Mouse (Mus musculus) heart, embryonic 13.5 days (tissue): ENCODE measurements around the gene Abhd17a. TPM values are rescaled to one million over a fixed set of nuclear protein-coding genes. Genes with fewer than 3 reads are reported as not detected.

ENCODE experiments used
- ATAC-seq: fragments of 200-750 bp; cut with Nextera tagmentation; 2 replicates; pipeline ENCODE4 v1.8.0; 2017; ENCODE audit warnings: moderate TSS enrichment; ENCODE audit not compliant: insufficient number of reproducible peaks, low FRiP score, low TSS enrichment; ENCODE audit errors: extremely low read depth
- H3K27ac ChIP-seq: fragments of 300-500 bp; sonication (generic); replicated peaks from 2 replicates; pipeline ENCODE4 v1.5.1; 2015; ENCODE audit warnings: moderate library complexity, mild to moderate bottlenecking, inconsistent platforms
- H3K27me3 ChIP-seq: fragments of 300-500 bp; sonication (generic); replicated peaks from 2 replicates; pipeline ENCODE4 v1.6.1; 2015; ENCODE audit warnings: mild to moderate bottlenecking, inconsistent platforms
- H3K36me3 ChIP-seq: fragments of 300-500 bp; sonication (generic); 2 replicates; pipeline ENCODE4 v1.6.1; 2015; ENCODE audit warnings: mild to moderate bottlenecking, inconsistent platforms
- H3K4me1 ChIP-seq: fragments of 300-500 bp; sonication (generic); 2 replicates; pipeline ENCODE4 v1.6.1; 2015; ENCODE audit warnings: inconsistent platforms
- H3K4me2 ChIP-seq: fragments of 300-500 bp; sonication (generic); 2 replicates; pipeline ENCODE4 v1.6.1; 2015; ENCODE audit warnings: inconsistent platforms, mild to moderate bottlenecking, moderate library complexity
- H3K4me3 ChIP-seq: fragments of 300-500 bp; sonication (generic); 2 replicates; pipeline ENCODE4 v1.5.1; 2015; ENCODE audit warnings: moderate library complexity, mild to moderate bottlenecking, inconsistent platforms
- H3K9ac ChIP-seq: fragments of 300-500 bp; sonication (generic); 2 replicates; pipeline ENCODE4 v1.6.1; 2015; ENCODE audit warnings: inconsistent platforms, mild to moderate bottlenecking, moderate library complexity
- H3K9me3 ChIP-seq: fragments of 300-500 bp; sonication (generic); 2 replicates; pipeline ENCODE4 v1.6.1; 2016; ENCODE audit warnings: inconsistent platforms
- WGBS: fragments of 180-500 bp; shearing (Covaris S2); methylation state at CpG from one replicate; pipeline ENCODE4 v1.1.7; 2015; ENCODE audit warnings: mixed read lengths; 5-methylcytosine and 5-hydroxymethylcytosine counted together
- polyA plus RNA-seq: library from polyadenylated mRNA; unstranded; fragments of >200 nt; fragmentation: Nextera tagmentation; extraction: Ambion mirVana; gene quantifications from 2 replicates; pipeline ENCODE4 v1.2.1, GENCODE M21; 2015

The Abhd17a gene
- polyA plus RNA-seq, 1 experiment from 2014 or later: 81.7 TPM

DNA sequence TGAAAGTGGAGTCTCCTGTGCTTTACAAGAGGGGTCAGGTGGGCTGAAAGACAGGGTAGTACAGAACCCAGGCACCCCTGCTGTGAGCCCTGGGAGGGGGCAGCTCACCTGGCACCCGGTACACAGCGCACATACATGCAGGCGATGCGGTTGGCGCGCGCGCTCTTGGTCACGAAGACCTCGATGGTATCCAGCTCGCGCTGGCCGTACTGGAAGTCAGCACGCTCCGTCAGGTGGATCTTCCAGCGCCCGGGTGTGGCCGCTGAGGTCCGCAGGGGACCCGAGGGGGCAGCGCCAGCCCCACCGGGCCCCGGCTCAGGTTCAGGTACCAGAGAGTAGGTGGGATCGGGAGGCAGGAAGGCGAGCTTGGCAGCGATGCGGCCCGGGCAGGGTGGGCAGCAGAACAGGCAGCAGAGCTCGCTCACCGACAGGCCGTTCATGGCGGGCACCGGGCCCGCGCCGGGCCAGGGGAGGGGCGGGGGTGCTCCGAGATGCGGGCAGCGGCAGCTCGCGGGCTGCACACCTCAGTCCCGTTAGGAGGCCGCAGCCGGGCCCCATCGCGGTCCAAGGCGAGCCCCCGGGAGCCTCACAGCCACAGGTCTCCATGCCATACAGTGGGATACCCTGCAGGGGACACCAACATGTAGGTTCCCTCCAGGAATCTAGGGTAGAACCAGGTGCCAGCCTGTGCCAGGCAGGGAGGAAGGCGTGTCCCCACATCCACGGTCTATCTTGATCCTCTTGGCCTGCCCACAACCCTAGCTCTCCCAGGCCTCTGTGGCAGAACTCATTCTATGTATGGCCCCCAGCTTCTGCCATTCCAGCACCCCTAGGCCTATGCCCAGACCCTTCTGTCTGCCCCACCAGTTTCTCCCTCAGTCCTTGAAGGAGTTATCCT lies 3.5 kb downstream of the Abhd17a start:
- WGBS: 84% methylated on average over 46 of the region's 51 CpGs

DNA sequence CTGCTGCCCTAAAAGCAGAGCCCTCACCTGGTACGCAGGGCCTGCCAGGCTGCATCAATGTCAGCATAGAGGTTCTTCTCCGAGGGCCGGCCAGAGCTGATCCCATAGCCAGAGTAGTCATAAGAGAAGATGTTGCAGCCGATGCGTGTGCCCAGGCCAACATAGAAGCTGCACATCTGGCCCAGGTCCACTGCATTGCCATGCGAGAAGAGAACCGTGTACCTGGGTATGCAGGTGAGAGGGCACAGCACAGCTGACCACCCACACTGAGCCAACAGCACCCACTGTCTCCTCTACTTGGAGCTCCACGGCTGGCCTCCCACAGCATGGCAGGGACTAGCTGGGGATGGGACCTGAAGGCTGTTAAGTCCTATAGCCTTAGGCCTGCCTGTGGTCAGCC lies 4.6 kb downstream of the Abhd17a start:
- H3K4me3 ChIP-seq: peak overlapping the region; percentile 24
- peaks cover 55% of the 10 kb centered on the region for H3K4me1 ChIP-seq
- peaks cover 55% of the 10 kb centered on the region for H3K36me3 ChIP-seq
- ATAC-seq: no peak
- peak overlapping the region; percentile 50 for H3K4me2 ChIP-seq
- peak overlapping the region; percentile 86; the same call in 1 of the 2 replicates for H3K27ac ChIP-seq
- no peaks in the 10 kb centered on the region for H3K27me3 ChIP-seq
- peak overlapping the region; percentile 64; the same call in 1 of the 2 replicates for H3K9ac ChIP-seq
- 91% methylated on average over 8 of the region's 8 CpGs for WGBS
- H3K9me3 ChIP-seq: no peaks in the 10 kb centered on the region

More for the DNA sequence above, 3.5 kb downstream of the Abhd17a start:
- peaks cover 55% of the 10 kb centered on the region for H3K4me1 ChIP-seq
- H3K4me2 ChIP-seq: peak overlapping the region; percentile 50
- peak overlapping the region; percentile 64 for H3K9ac ChIP-seq
- no peaks in the 10 kb centered on the region for H3K9me3 ChIP-seq
- no peaks in the 10 kb centered on the region for H3K27me3 ChIP-seq
- ATAC-seq: no peak
- peaks cover 48% of the 10 kb centered on the region for H3K36me3 ChIP-seq
- peak overlapping the region; percentile 24 for H3K4me3 ChIP-seq
- peak overlapping the region; percentile 86 for H3K27ac ChIP-seq

DNA sequence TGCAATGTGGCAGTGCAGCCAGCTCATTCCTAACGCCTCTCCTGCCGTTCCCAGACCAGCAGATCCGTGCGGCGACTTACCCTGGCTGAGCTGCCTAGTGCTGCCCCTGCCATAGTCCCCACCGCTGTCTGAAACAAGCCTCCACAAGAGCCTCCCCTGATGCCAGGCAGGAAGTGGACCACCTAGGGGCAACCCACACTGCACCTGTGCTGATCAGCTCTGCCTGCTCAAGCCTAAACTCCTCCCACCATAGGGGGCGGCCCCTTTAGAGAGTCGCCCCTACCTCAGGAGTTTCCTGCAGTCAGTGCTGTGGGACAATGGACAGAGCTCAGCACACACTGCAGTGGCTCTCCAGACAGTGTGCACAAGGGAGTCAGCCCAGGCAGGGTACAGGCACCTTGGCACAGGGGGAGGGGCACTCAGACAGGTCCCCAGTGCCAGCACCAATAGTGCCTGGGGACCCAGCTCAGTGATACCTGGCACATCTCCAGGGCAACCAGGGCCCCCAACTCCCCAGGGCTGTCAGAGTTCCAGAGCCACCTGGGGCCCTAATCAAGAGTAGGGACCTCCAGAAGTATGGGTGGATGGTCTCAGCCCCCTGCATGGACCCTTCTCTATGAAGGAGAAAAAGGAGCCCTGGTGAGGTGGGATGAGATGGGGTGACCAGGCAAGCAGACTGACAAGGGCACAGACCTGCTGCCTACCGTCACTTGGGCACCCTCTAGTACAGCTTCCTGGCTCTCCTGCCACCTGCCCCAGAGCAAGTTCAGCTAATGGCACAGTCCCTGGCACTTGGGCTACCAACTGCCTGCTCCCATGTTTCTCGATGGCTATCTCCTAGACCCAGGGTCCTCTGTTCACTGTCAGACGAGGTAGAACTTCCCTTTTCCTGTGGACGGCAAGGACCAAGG lies 5.2 kb downstream of the Abhd17a start:
- H3K9ac ChIP-seq: peak overlapping the region; percentile 64
- H3K4me3 ChIP-seq: no peak overlapping the region
- ATAC-seq: no peak

DNA sequence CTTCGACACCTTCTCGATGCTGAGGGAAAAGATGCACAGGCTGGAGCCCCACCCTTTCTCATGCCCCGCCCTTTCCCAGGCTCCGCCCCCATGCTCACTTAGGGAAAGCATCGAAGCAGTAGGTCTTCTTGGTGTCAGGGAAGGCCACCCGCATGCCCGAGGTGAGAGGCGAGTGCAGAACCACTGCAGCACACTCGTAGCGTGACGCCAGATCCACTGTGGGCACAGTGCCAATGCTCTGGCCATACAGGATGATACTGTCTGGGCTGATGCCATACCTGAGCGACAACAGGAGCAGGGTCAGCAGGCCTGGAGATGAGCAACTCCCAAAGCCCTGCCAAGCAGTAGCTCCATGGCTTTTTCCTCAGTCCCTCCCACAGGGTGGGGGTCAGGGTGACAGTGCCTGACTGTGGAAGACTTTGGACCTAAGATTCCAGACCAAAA lies 6.1 kb downstream of the Abhd17a start:
- WGBS: 42% methylated on average over 12 of the region's 12 CpGs
- Histone ChIP-seq H3K9ac (0 out of 2 replicates have a peak overlapping the region, but pooled peaks have one; percentile 41), H3K4me2 (no peak overlapping the region), H3K4me3 (no peak overlapping the region), H3K4me1 (peaks cover 56% of the 10 kb centered on the region), H3K27me3 (no peaks in the 10 kb centered on the region), H3K9me3 (no peaks in the 10 kb centered on the region), H3K36me3 (peaks cover 55% of the 10 kb centered on the region), H3K27ac (0 out of 2 replicates have a peak overlapping the region, but pooled peaks have one; percentile 2)
- no peak for ATAC-seq

More for the DNA sequence above, 5.2 kb downstream of the Abhd17a start:
- H3K27ac ChIP-seq: peak overlapping the region; percentile 2; the same call in 1 of the 2 replicates
- peaks cover 55% of the 10 kb centered on the region for H3K4me1 ChIP-seq
- no peaks in the 10 kb centered on the region for H3K27me3 ChIP-seq
- H3K9me3 ChIP-seq: no peaks in the 10 kb centered on the region
- peaks cover 55% of the 10 kb centered on the region for H3K36me3 ChIP-seq
- H3K4me2 ChIP-seq: peak overlapping the region; percentile 50
- WGBS: 67% methylated on average over 12 of the region's 12 CpGs

DNA sequence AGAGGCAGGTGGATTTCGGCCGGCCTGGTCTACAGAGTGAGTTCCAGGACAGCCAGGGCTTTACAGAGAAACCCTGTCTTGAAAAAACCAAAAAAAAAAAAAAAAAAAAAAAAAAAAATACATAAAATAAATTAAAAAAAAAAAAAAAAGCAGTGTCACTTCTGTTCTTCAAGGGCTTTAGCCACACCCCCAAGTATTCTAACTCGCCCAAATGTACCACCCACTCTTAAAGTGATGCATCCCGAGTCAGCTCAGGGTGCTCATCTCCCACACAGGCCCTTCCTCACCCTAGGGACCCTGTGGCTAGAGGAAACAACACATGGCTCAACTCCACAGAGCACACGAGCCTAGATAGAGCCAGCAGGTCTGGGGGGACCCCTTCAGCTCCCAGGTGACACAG lies 7.1 kb downstream of the Abhd17a start:
- Histone ChIP-seq H3K9me3 (no peaks in the 10 kb centered on the region), H3K4me1 (peaks cover 52% of the 10 kb centered on the region), H3K9ac (no peak overlapping the region; the same call in 1 of the 2 replicates), H3K27ac (no peak overlapping the region), H3K27me3 (no peaks in the 10 kb centered on the region), H3K4me2 (no peak overlapping the region), H3K36me3 (peaks cover 55% of the 10 kb centered on the region), H3K4me3 (no peak overlapping the region)
- no peak for ATAC-seq
- WGBS: 81% methylated on average over 5 of the region's 5 CpGs

DNA sequence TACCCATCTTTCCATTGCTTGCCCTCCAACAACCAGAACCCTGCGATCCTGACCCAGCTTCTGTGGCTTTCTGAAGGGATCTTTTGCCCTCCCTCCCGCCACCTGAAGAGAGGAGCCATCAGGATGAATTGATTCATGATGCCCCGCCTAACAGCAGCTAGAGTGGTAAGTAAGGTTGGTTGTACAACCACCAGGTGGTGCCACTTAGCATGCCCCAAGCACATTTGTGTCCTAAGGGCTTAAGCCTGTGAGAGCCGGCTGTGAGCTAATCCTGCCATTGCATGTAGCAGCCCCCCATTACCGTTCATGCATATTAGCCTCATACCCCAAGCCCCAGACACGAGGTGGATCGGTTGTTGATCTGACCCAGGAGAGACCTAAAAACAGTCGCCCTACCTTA lies 11.2 kb downstream of the Abhd17a start:
- no peaks in the 10 kb centered on the region for H3K27me3 ChIP-seq
- ATAC-seq: no peak
- peak overlapping the region; percentile 90 for H3K4me3 ChIP-seq
- peak overlapping the region; percentile 97 for H3K4me2 ChIP-seq
- H3K36me3 ChIP-seq: peaks cover 26% of the 10 kb centered on the region
- H3K4me1 ChIP-seq: peaks cover 40% of the 10 kb centered on the region
- H3K27ac ChIP-seq: peak overlapping the region; percentile 91
- H3K9me3 ChIP-seq: no peaks in the 10 kb centered on the region
- peak overlapping the region; percentile 91 for H3K9ac ChIP-seq
- WGBS: 8% methylated on average over 8 of the region's 8 CpGs

DNA sequence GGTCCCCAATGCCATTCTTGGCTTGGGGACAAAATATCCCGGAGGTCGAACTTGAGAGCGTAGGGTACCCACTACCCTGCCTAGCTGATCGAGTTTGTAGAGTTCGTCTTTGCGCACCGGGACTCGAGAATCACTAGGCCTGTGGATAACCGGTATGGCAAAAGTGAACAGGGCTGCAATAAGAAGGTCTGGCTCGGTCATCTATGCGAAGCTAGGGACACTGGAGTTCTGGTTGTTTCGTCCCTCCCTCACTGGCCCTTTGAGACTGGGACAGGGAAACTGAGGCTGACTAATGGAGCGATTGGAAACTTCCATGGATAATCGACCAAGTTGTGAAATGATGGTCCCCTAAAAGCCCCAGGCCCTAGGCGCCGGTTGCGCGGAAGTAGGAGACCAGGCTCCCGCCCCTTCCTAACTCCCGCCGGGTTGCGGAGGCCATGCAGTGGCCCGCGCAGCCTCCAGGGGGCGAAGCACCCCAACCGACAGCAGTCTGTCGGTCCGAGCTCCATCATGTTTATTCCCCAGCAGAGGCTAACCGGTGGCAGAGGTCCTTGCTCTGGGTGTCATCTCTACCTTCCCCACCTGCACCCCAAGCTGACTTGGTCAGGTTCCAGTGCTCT lies 11.9 kb downstream of the Abhd17a start:
- peak overlapping the region; percentile 91 for H3K9ac ChIP-seq
- WGBS: under 1% methylated on average over 29 of the region's 29 CpGs
- H3K36me3 ChIP-seq: peaks cover 20% of the 10 kb centered on the region
- H3K9me3 ChIP-seq: no peaks in the 10 kb centered on the region
- H3K27ac ChIP-seq: peak overlapping the region; percentile 91
- H3K4me2 ChIP-seq: peak overlapping the region; percentile 97
- H3K4me3 ChIP-seq: peak overlapping the region; percentile 90
- ATAC-seq: peak; percentile 14
- peaks cover 44% of the 10 kb centered on the region for H3K4me1 ChIP-seq
- H3K27me3 ChIP-seq: no peaks in the 10 kb centered on the region

DNA sequence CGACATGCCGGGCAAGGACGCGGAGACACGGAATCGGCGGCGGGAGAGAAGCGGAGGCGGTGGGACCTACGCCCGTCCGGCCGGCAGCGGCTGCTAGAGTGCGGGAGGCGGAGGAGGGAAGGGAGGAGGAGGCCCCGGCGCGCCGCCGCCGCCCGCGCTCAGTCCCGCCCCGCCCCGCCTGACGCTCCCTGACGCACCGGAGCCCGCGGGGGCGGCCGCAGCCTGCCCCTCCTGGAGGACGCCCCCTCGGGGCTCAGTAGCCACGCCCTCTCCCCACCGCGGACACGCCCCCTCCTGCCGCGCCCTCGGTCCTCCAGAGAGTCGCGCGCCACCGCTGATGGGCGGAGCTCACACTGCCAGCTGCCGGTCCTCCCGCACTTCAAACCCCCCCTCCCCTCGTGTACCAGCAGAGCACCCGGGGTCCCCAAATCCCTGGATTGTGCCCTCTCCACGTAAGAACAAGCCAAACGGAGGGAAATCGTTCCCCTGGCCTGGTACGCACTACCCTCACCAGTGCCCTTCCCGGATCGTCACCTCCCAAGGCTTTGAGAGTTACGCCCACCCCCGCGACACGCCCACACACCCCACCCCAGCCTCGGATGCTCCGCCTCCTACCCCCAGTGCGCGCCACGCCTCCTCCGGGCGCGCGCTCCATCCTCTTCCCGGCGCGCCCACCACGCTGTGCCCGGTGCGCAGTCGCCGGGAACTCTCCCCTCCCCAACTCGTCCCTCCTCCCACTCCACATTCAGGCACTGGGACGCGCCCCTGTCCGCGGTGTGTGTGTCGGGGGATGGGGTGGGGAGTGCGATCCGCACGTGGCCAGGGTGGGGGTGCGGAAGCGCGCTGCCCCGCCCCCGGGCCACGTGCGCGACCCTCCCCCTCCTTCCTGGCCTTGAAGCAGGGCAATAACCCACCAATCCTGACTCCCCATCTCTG lies 12.7 kb downstream of the Abhd17a start, which contains the start of gene Klf16:
Gene Klf16 (minus strand): TSS at position 127 of the 936 bp plus-strand sequence.
- Histone ChIP-seq H3K27me3 (no peaks in the 10 kb centered on the region), H3K4me1 (peaks cover 51% of the 10 kb centered on the region), H3K36me3 (peaks cover 15% of the 10 kb centered on the region), H3K9ac (peak within 1 kb of the TSS; percentile 91), H3K27ac (peak within 1 kb of the TSS; percentile 91), H3K4me2 (peak within 1 kb of the TSS; percentile 97), H3K9me3 (no peaks in the 10 kb centered on the region), H3K4me3 (peak within 1 kb of the TSS; percentile 90)
- under 1% methylated on average over 81 of the region's 97 CpGs for WGBS
- peak; percentile 83 for ATAC-seq

DNA sequence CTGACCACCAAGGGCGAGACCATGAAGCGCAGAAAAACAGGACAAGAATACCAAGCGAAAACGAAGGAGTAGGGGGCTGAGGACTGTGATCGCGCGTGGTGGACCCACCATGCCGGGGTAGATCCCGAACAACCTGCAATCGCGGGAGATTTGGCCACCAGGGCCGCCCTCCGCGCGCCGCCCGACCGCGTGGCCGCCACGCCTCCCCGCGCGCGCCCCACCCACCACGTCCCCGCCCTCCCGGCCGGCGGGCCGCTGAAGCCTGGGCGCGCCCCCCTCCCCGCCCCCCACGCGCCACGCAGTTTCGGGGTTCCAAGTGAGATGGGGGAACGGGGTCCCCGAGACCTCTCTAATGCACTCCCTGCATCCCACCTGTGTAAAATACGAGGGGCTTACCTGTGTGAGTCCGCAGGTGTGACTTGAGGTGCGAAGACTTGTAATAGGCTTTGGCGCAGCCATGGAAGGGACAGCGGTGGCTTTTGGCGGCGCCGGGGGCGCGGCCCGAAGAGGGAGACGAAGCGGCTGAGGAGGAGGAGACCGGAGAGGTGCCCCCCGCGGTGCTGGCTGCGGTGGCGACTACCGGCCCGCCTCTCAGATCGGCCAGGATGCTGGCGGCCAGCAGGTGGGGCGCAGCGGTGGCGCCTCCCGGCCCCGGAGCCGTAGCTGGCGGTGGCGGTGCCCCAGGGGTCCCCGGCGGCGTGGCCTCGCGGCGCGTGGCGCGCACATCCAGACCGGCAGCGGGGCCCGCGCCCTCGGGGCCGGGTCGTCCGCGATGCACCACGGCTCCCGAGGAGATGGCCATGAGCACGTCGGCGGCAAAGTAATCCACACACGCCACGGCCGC lies 13.6 kb downstream of the Abhd17a start:
- H3K4me3 ChIP-seq: peak overlapping the region; percentile 90
- peak overlapping the region; percentile 91 for H3K27ac ChIP-seq
- ATAC-seq: no peak
- H3K9me3 ChIP-seq: no peaks in the 10 kb centered on the region
- H3K27me3 ChIP-seq: no peaks in the 10 kb centered on the region
- peak overlapping the region; percentile 97 for H3K4me2 ChIP-seq
- H3K36me3 ChIP-seq: peaks cover 7% of the 10 kb centered on the region
- peaks cover 60% of the 10 kb centered on the region for H3K4me1 ChIP-seq
- peak overlapping the region; percentile 91 for H3K9ac ChIP-seq
- under 1% methylated on average over 83 of the region's 96 CpGs for WGBS
